Mouse (Mus musculus) CH12.LX (cell line): ENCODE measurements around the gene Hoxa7. TPM values are rescaled to one million over a fixed set of nuclear protein-coding genes. Genes with fewer than 3 reads are reported as not detected.

Source experiments
- DNase-seq: peaks from one replicate; pipeline ENCODE4 v3.0.0-alpha.2; 2013; ENCODE audit errors: extremely low read depth
- H3K27ac ChIP-seq: 2 replicates; pipeline ENCODE4 v1.5.1; 2012; ENCODE audit warnings: low read depth, mild to moderate bottlenecking, control low read depth, moderate library complexity; ENCODE audit not compliant: insufficient read depth
- H3K27me3 ChIP-seq: replicated peaks from 2 replicates; pipeline ENCODE3; 2012; ENCODE audit warnings: inconsistent platforms
- H3K36me3 ChIP-seq, 2 experiments: replicated peaks in 1 of 2; 2 replicates each; pipeline versions ENCODE3 to v1.6.1; 2012; ENCODE audit warnings: inconsistent platforms in 1 of 2, low read length in 1 of 2, mild to moderate bottlenecking in 1 of 2, mixed read lengths in 1 of 2, moderate library complexity in 1 of 2; ENCODE audit not compliant: control insufficient read depth in 1 of 2, insufficient read depth in 1 of 2
- H3K4me1 ChIP-seq, 2 experiments: 2 replicates each; pipeline ENCODE4 v1.6.1; 2012; ENCODE audit warnings: inconsistent platforms in 1 of 2, moderate library complexity in 1 of 2; ENCODE audit not compliant: insufficient read depth in 2 of 2, control insufficient read depth in 1 of 2
- H3K4me2 ChIP-seq: 2 replicates; pipeline ENCODE4 v1.6.1; 2012; ENCODE audit warnings: low read depth, mild to moderate bottlenecking, control low read depth; ENCODE audit not compliant: poor library complexity, insufficient read depth, severe bottlenecking
- H3K4me3 ChIP-seq, 3 experiments: fragments of 150-350 bp in 1 of 3; sonication (generic) in 1 of 3; replicated peaks in 1 of 3; 2 replicates each; pipeline versions ENCODE3 to v1.5.1; 2011 to 2012; ENCODE audit warnings: low read depth in 2 of 3, low read length in 2 of 3, mild to moderate bottlenecking in 2 of 3, moderate library complexity in 2 of 3, control low read depth in 1 of 3, improper control_type of control experiment in 1 of 3, inconsistent platforms in 1 of 3, mixed read lengths in 1 of 3; ENCODE audit not compliant: poor library complexity in 1 of 3
- H3K79me2 ChIP-seq: replicated peaks from 2 replicates; pipeline ENCODE4 v1.6.1; 2012; ENCODE audit warnings: mild to moderate bottlenecking, moderate library complexity; ENCODE audit not compliant: control insufficient read depth, poor library complexity, insufficient read depth, severe bottlenecking; ENCODE audit errors: extremely low read depth
- H3K9ac ChIP-seq: 2 replicates; pipeline ENCODE4 v1.6.1; 2012; ENCODE audit warnings: low read depth, mild to moderate bottlenecking, control low read depth, moderate library complexity; ENCODE audit not compliant: insufficient read depth
- H3K9me3 ChIP-seq: replicated peaks from 2 replicates; pipeline ENCODE3; 2012; ENCODE audit warnings: low read length, inconsistent platforms, mixed read lengths
- BHLHE40 ChIP-seq: IDR thresholded peaks from 2 replicates; pipeline ENCODE4 v1.6.1; 2011; ENCODE audit warnings: mild to moderate bottlenecking, low read depth, low read length, improper control_type of control experiment
- CHD1 ChIP-seq: IDR thresholded peaks from 2 replicates; pipeline ENCODE4 v1.6.1; 2012; ENCODE audit warnings: low read depth, low read length, improper control_type of control experiment, inconsistent platforms
- EP300 ChIP-seq: IDR thresholded peaks from 2 replicates; pipeline ENCODE4 v1.6.1; 2011; ENCODE audit warnings: low read length, improper control_type of control experiment
- ETS1 ChIP-seq: conservative IDR thresholded peaks from 2 replicates; pipeline ENCODE4 v1.6.1; 2012; ENCODE audit warnings: low read depth, mild to moderate bottlenecking, inconsistent platforms, low read length, improper control_type of control experiment, moderate library complexity
- IRF4 ChIP-seq: IDR thresholded peaks from 2 replicates; pipeline ENCODE4 v1.6.1; 2014; ENCODE audit warnings: low read depth, mild to moderate bottlenecking, inconsistent platforms, low read length, improper control_type of control experiment
- JUN ChIP-seq: IDR thresholded peaks from 2 replicates; pipeline ENCODE4 v1.6.1; 2011; ENCODE audit warnings: low read depth, mild to moderate bottlenecking, low read length, improper control_type of control experiment, moderate library complexity; ENCODE audit not compliant: insufficient read depth
- MEF2A ChIP-seq: IDR thresholded peaks from 2 replicates; pipeline ENCODE4 v1.6.1; 2014; ENCODE audit warnings: low read depth, mild to moderate bottlenecking, inconsistent platforms, low read length, improper control_type of control experiment, borderline replicate concordance
- MXI1 ChIP-seq: IDR thresholded peaks from 2 replicates; pipeline ENCODE4 v1.6.1; 2011; ENCODE audit warnings: mild to moderate bottlenecking, low read depth, low read length, improper control_type of control experiment
- NRF1 ChIP-seq: IDR thresholded peaks from 2 replicates; pipeline ENCODE4 v1.6.1; 2014; ENCODE audit warnings: low read depth, mild to moderate bottlenecking, inconsistent platforms, low read length, improper control_type of control experiment, moderate library complexity
- RAD21 ChIP-seq: IDR thresholded peaks from 2 replicates; pipeline ENCODE4 v1.6.1; 2011; ENCODE audit warnings: low read depth, mild to moderate bottlenecking, low read length, improper control_type of control experiment, moderate library complexity
- RCOR1 ChIP-seq: conservative IDR thresholded peaks from 2 replicates; pipeline ENCODE4 v1.6.1; 2012; ENCODE audit warnings: low read depth, mild to moderate bottlenecking, inconsistent platforms, low read length, improper control_type of control experiment
- SMC3 ChIP-seq: IDR thresholded peaks from 2 replicates; pipeline ENCODE4 v1.6.1; 2011; ENCODE audit warnings: low read depth, low read length, improper control_type of control experiment
- TBP ChIP-seq: conservative IDR thresholded peaks from 2 replicates; pipeline ENCODE4 v1.6.1; 2011; ENCODE audit warnings: low read depth, low read length, improper control_type of control experiment
- UBTF ChIP-seq: IDR thresholded peaks from 2 replicates; pipeline ENCODE4 v1.6.1; 2012; ENCODE audit warnings: low read depth, mild to moderate bottlenecking, inconsistent platforms, low read length, improper control_type of control experiment, moderate library complexity
- ZMIZ1 ChIP-seq: IDR thresholded peaks from 2 replicates; pipeline ENCODE4 v1.6.1; 2012; ENCODE audit warnings: low read depth, mild to moderate bottlenecking, inconsistent platforms, low read length, improper control_type of control experiment
- dilution Hi-C: fragments of 300-500 bp; cut with MboI; formaldehyde crosslinking; loops from 2 replicates; pipeline ENCODE4 v1.14.3; 2020; ENCODE audit warnings: low sequenced_read_pairs; ENCODE audit not compliant: extremely low pct_unique_long_range_greater_than_20kb, extremely low pct_ligation_motif_present
- in situ Hi-C: fragments of 300-500 bp; cut with MboI; formaldehyde crosslinking; loops from 3 replicates; pipeline ENCODE4 v1.14.3; 2019; ENCODE audit warnings: low sequenced_read_pairs, low pct_ligation_motif_present, low pct_unique_long_range_greater_than_20kb, mixed read lengths
- polyA plus RNA-seq: library from polyadenylated mRNA; unstranded; fragments of >175 nt; gene quantifications from 2 replicates; pipeline ENCODE4 v1.2.1, GENCODE M21; 2012; ENCODE audit warnings: low read depth; ENCODE audit not compliant: insufficient read length
- total RNA-seq, 2 experiments: library from RNA; depleted of rRNA; stranded (reverse); fragments of 300-350 nt in 1 of 2; fragments of >200 nt in 1 of 2; gene quantifications; 2 replicates each; pipeline ENCODE4 v1.2.3; 2012 to 2014

Gene Hoxa7
- total and polyA plus RNA-seq, 3 experiments, result 1.0 to 1.4 (median 1.1) TPM

GRCm38 (mm10) chr6:52176391-52176790 is 45.3 kb downstream of the Hoxa7 start:
- H3K4me2 ChIP-seq, result no peak overlapping the region
- H3K9ac ChIP-seq, result no peak overlapping the region
- peaks cover 0 to 3% of the 10 kb centered on the region in 2 experiments for H3K36me3 ChIP-seq
- dilution Hi-C loops, result no loop called here
- TF ChIP-seq SMC3 (no peak), BHLHE40 (no peak), IRF4 (no peak), EP300 (no peak), NRF1 (no peak), ETS1 (no peak), MXI1 (no peak), RAD21 (no peak), RCOR1 (no peak), JUN (no peak)
- TF ChIP-seq, all 38 proteins: peak for 0
- Histone ChIP-seq H3K27ac (no peak overlapping the region), H3K9me3 (peaks cover 9% of the 10 kb centered on the region), H3K27me3 (no peaks in the 10 kb centered on the region), H3K4me1 (no peaks in the 10 kb centered on the region), H3K79me2 (no peaks in the 10 kb centered on the region), H3K4me3 (no peak overlapping the region)
- no peak for DNase-seq
- in situ Hi-C loops, result no loop called here

GRCm38 (mm10) chr6:52175864-52176263 is 45.8 kb downstream of the Hoxa7 start:
- Histone ChIP-seq H3K79me2 (no peaks in the 10 kb centered on the region), H3K4me3 (no peak overlapping the region), H3K4me1 (no peaks in the 10 kb centered on the region), H3K9ac (no peak overlapping the region), H3K27ac (no peak overlapping the region), H3K4me2 (no peak overlapping the region), H3K36me3 (peaks cover 0 to 3% of the 10 kb centered on the region in 2 experiments), H3K9me3 (peaks cover 9% of the 10 kb centered on the region), H3K27me3 (no peaks in the 10 kb centered on the region)
- no peak for DNase-seq
- dilution Hi-C loops (no loop called here), in situ Hi-C loops (no loop called here)
- TF ChIP-seq UBTF, result no peak
- no peak for TF ChIP-seq RAD21
- TF ChIP-seq NRF1, result no peak
- TF ChIP-seq MEF2A, result no peak
- no peak for TF ChIP-seq IRF4

- H3K4me2 ChIP-seq, result no peak overlapping the region
- no peaks in the 10 kb centered on the region for H3K4me1 ChIP-seq
- TF ChIP-seq EP300 (no peak), CHD1 (no peak), ETS1 (no peak), ZMIZ1 (no peak), TBP (no peak), SMC3 (no peak)
- no peak for DNase-seq
- in situ Hi-C loops, result no loop called here
- no peak overlapping the region for H3K27ac ChIP-seq
- H3K9ac ChIP-seq, result no peak overlapping the region
- peaks cover 9% of the 10 kb centered on the region for H3K9me3 ChIP-seq
- H3K4me3 ChIP-seq, result no peak overlapping the region
- no peaks in the 10 kb centered on the region for H3K79me2 ChIP-seq
- peaks cover 0 to 3% of the 10 kb centered on the region in 2 experiments for H3K36me3 ChIP-seq
- H3K27me3 ChIP-seq, result no peaks in the 10 kb centered on the region
- dilution Hi-C loops, result no loop called here
Observed at GRCm38 (mm10) chr6:52174968-52175751, 46.5 kb downstream of the Hoxa7 start.
